Mouse (Mus musculus) urinary bladder, postnatal 4 days (tissue): ENCODE results near the gene 1700030K09Rik.

Experiments
- DNase-seq, 2 experiments: peaks; one replicate each; pipeline ENCODE4 v3.0.0; 2021 to 2022; ENCODE audit warnings: low spot score in 2 of 2

The 1700030K09Rik gene

DNA sequence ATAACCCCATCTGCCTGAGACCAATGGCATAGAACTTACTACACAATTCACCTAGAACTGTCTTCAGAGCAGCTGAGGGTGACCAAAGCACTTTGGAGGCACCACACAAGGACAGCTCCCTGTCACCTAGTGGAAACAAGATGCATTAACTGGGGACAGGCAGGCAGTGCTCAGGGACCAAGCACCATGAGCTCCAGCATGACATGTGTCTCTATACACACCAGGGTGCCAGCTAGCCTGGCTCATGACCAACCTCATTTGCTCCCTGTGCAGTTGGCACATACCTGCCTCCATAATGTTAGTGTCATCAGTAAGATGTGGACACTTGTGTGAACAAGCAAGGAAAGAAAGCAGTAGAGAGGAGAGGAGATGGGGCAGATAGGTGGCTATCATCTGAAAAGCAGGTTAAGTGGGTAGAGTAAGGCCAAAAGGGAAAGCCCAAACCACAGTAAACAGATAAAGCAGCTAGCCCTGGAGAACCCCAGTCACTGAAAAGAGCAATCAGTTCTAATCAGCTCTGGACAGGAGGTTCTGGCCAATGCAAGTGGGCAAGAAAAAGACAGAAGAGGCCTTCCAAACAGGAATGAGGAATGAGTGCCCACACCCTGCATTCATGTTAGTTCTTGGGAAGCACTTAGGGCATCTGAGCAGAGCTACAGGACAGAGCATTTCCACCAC lies 61.1 kb downstream of the 1700030K09Rik start:
- DNase-seq, result no peak

DNA sequence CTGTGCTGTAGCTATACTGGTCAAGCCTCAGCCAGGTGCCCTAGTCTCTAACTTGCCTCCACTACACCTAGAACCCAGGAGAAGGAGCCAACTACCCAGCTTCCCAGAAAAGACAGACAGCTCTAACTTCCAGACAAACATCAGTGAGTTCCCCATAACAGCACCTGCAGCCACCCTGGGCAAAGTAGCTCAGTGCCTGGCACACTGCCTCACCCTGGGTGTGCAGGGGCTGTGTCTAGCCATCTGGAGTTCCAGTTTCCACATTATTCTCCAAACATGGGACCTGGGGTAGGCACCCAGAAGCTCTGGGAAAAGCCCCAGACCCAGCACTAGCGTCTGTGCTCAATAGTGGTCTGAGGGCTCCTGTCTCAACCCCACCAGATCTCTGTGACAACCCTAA lies 63.8 kb downstream of the 1700030K09Rik start:
- DNase-seq, result no peak
